Mouse (Mus musculus): Measurements from ENCODE around the gene Sez6l. TPM values are rescaled to one million over a fixed set of nuclear protein-coding genes. Genes with fewer than 3 reads are reported as not detected.

The Sez6l gene
- 0.01 and 0.02 TPM in 2 replicates for polyA plus RNA-seq (2015; fragmentation: Nextera tagmentation; extraction: Ambion mirVana)

DNA sequence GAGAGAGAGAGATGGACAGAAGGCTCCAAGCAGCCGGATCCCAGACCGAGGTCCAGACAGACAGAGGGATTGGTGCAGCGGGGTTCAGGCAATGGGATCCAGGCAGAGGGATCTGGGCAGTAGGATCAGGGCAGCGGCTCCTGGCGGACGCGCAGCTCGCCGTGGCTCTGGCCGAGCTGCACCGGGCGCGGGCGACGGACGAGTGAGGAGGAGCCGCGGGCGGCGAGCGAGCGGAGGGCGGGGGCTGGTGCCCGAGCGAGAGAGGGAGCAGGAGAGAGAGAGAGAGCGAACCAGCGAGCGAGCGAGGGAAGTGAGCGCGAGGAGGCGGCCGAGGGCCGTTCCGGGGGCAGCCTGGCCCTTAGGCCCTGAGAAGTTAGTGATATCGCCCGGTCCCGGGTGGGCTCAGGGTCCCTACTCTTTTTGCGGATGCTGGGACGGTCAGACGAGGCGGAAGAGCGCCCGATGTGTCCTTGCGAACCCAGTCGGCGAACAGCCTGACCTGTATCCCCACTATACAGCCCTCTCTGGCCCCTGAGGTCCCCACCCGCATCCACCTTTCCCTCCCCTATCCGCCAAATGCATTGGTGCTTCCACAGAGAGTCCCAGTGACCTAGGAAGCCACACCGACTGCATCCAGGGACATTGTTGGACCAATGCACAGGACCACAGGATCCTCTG is at the start of gene Sez6l:
TSS of gene Sez6l (minus strand) at position 193 of the 678 bp plus-strand sequence.
- Histone ChIP-seq H3K4me1 (ENCODE audit: control insufficient read depth, low read depth, low read length) (no peaks in the 10 kb centered on the region), H3K27ac (ENCODE audit: low read length) (no peak within 1 kb of the TSS), H3K9ac (ENCODE audit: low read depth, low read length) (no peak within 1 kb of the TSS), H3K36me3 (ENCODE audit: control insufficient read depth, insufficient read depth) (no peaks in the 10 kb centered on the region), H3K4me3 (ENCODE audit: low read depth, low read length) (no peak within 1 kb of the TSS; the same call in 1 of the 2 replicates), H3K4me2 (ENCODE audit: low read depth, low read length) (no peak within 1 kb of the TSS), H3K9me3 (replicated peaks; ENCODE audit: control insufficient read depth, low read length) (no peaks in the 10 kb centered on the region), H3K27me3 (ENCODE audit: control insufficient read depth, insufficient read depth, low read depth, low read length) (peaks cover 35% of the 10 kb centered on the region)
- ATAC-seq (ENCODE audit: low read depth) = no peak
- 3% methylated on average over 36 of the region's 50 CpGs for WGBS (ENCODE audit: insufficient replicate concordance)

DNA sequence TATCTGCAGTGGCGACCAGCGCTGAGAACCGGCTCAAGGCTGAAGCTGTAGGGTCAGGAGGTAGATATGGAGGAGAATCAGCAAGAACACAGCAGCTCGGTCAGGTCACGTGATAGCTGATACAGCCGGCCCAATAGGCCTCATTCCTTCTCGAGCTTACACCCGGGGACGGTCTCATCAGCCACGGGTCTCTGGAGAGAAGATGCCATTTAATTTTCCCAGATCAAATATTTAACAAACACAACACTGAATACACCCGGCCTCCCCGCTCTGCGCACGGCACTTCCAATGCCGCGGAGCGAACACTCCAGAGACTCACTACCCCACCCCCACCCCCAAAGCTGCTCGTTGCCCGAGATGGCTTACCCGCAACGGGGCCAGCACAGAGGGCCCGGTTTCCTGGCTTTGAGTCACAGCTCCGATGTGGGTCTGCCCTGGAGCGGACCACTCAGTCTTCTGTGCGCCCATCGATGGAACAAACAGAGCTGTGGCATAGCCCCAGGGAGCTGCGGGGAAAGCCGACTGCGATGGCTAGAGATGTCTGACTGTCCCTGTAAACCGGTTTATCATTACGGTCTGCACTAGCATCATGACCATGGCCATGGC is 48.7 kb upstream of the Sez6l start:
- H3K27me3 ChIP-seq (ENCODE audit: control insufficient read depth, insufficient read depth, low read depth, low read length) = no peaks in the 10 kb centered on the region; the same call in 1 of the 2 replicates
- no peak overlapping the region for H3K9ac ChIP-seq (ENCODE audit: low read depth, low read length)
- no peak for ATAC-seq (ENCODE audit: low read depth)
- WGBS (ENCODE audit: insufficient replicate concordance) = 34% methylated on average over 31 of the region's 31 CpGs
- no peak overlapping the region for H3K27ac ChIP-seq (ENCODE audit: low read length)
- H3K4me1 ChIP-seq (ENCODE audit: control insufficient read depth, low read depth, low read length) = no peaks in the 10 kb centered on the region
- H3K4me2 ChIP-seq (ENCODE audit: low read depth, low read length) = no peak overlapping the region
- no peak overlapping the region for H3K4me3 ChIP-seq (ENCODE audit: low read depth, low read length)
- no peaks in the 10 kb centered on the region for H3K9me3 ChIP-seq (replicated peaks; ENCODE audit: control insufficient read depth, low read length)
- no peaks in the 10 kb centered on the region for H3K36me3 ChIP-seq (ENCODE audit: control insufficient read depth, insufficient read depth)

DNA sequence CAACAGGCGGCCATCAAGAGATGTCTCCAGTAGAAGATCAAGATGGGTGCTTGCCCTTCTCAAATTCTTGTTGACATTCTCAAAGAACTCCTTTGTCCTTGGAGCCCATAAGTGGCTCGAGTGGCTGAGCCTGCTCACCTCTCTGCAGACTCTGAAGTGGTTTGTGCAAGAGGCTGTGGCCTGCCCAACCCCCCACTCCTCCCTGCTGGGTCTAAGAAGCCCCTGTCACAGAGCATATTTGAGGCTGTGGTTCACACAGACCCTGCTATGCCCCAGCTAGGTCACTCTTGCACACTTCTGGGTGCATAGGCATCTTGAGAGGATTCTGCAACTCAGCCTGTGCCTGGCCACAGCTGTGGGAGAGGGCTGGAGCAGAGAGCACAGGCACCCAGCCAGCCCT is 46.0 kb upstream of the Sez6l start:
- Histone ChIP-seq H3K4me2 (ENCODE audit: low read depth, low read length) (no peak overlapping the region), H3K36me3 (ENCODE audit: control insufficient read depth, insufficient read depth) (no peaks in the 10 kb centered on the region), H3K9me3 (replicated peaks; ENCODE audit: control insufficient read depth, low read length) (no peaks in the 10 kb centered on the region), H3K4me3 (ENCODE audit: low read depth, low read length) (no peak overlapping the region), H3K9ac (ENCODE audit: low read depth, low read length) (no peak overlapping the region), H3K27me3 (ENCODE audit: control insufficient read depth, insufficient read depth, low read depth, low read length) (no peaks in the 10 kb centered on the region; the same call in 1 of the 2 replicates), H3K27ac (ENCODE audit: low read length) (no peak overlapping the region), H3K4me1 (ENCODE audit: control insufficient read depth, low read depth, low read length) (no peaks in the 10 kb centered on the region)
- 29% methylated on average over 2 of the region's 2 CpGs for WGBS (ENCODE audit: insufficient replicate concordance)
- no peak for ATAC-seq (ENCODE audit: low read depth)

DNA sequence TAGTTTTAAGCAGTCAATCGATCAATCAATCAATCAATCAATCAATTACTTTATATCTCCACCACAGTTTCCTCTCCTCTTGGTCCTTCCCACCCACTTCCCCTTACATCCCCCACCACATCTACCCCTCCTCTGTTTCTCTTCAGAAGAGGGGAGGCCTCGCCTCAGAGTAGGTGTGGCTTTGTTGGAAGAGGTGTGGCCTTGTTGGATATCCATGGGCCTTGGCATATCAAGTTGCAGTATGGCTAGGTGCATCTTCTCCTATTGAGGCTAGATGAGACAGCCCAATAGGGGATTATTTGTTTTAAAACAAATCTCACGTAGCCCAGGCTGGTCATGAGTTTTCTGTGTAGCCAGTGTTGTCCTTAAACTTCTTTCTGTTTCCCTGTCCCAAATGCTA is 43.3 kb upstream of the Sez6l start:
- Histone ChIP-seq H3K27me3 (ENCODE audit: control insufficient read depth, insufficient read depth, low read depth, low read length) (no peaks in the 10 kb centered on the region), H3K9ac (ENCODE audit: low read depth, low read length) (no peak overlapping the region), H3K4me1 (ENCODE audit: control insufficient read depth, low read depth, low read length) (no peaks in the 10 kb centered on the region), H3K9me3 (replicated peaks; ENCODE audit: control insufficient read depth, low read length) (no peaks in the 10 kb centered on the region), H3K4me2 (ENCODE audit: low read depth, low read length) (no peak overlapping the region), H3K27ac (ENCODE audit: low read length) (no peak overlapping the region), H3K36me3 (ENCODE audit: control insufficient read depth, insufficient read depth) (no peaks in the 10 kb centered on the region), H3K4me3 (ENCODE audit: low read depth, low read length) (no peak overlapping the region)
- 23% methylated on average over 3 of the region's 3 CpGs for WGBS (ENCODE audit: insufficient replicate concordance)
- no peak for ATAC-seq (ENCODE audit: low read depth)

DNA sequence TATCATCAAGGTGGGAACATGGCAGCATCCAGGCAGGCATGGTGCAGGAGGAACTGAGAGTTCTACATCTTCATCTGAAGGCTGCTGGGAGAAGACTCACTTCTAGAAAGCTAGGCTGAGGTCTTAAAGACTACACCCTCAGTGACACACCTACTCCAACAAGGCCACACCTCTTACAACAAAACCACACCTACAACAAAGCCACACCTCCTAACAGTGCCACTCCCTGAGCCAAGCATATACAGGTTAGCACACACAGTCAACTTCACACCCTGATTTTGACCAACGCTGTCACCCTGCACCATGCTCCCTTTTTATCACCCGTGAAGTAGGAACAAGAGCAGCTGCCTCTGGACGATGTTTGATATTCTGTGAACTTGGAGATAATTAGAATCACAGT is 42.4 kb upstream of the Sez6l start:
- WGBS (ENCODE audit: insufficient replicate concordance) = 66% methylated on average over 3 of the region's 3 CpGs
- no peak for ATAC-seq (ENCODE audit: low read depth)
- Histone ChIP-seq H3K27ac (ENCODE audit: low read length) (no peak overlapping the region), H3K4me1 (ENCODE audit: control insufficient read depth, low read depth, low read length) (no peaks in the 10 kb centered on the region), H3K4me3 (ENCODE audit: low read depth, low read length) (no peak overlapping the region), H3K4me2 (ENCODE audit: low read depth, low read length) (no peak overlapping the region), H3K9me3 (replicated peaks; ENCODE audit: control insufficient read depth, low read length) (no peaks in the 10 kb centered on the region), H3K27me3 (ENCODE audit: control insufficient read depth, insufficient read depth, low read depth, low read length) (no peaks in the 10 kb centered on the region), H3K9ac (ENCODE audit: low read depth, low read length) (no peak overlapping the region), H3K36me3 (ENCODE audit: control insufficient read depth, insufficient read depth) (no peaks in the 10 kb centered on the region)

DNA sequence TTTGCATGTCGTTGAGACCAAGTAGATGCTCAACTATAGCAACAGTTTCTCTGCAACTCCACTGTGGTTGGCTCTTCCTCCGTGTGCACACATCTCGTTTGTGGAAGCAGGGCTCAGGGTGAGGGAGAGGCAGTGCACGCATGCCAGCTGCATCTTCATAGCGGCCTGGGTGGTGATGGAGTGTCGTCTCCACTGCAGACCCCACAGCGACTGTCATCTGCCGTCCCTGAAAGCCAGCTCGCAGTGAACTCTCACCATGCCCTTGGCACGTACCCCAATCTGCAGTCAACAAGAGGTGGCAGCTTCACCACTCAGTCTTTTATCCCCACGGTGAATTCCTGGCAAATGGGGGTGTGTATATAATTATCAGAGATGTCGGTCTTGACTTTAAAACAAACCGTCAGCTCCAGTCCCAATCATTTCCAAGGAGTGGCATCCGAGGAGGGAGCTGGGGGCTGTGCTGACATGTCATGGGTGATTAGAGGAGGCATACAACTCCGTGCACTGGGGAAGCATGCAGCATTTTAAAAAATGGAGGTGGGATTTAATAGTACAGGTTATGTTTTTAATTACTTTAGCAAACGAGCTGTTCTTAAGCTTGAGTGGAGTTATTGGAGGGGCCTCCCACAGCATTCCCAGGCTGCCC is 40.7 kb upstream of the Sez6l start:
- no peak overlapping the region for H3K4me3 ChIP-seq (ENCODE audit: low read depth, low read length)
- no peaks in the 10 kb centered on the region for H3K4me1 ChIP-seq (ENCODE audit: control insufficient read depth, low read depth, low read length)
- ATAC-seq (ENCODE audit: low read depth) = no peak
- no peak overlapping the region for H3K9ac ChIP-seq (ENCODE audit: low read depth, low read length)
- WGBS (ENCODE audit: insufficient replicate concordance) = 68% methylated on average over 16 of the region's 16 CpGs
- H3K27ac ChIP-seq (ENCODE audit: low read length) = no peak overlapping the region
- no peaks in the 10 kb centered on the region for H3K27me3 ChIP-seq (ENCODE audit: control insufficient read depth, insufficient read depth, low read depth, low read length)
- no peaks in the 10 kb centered on the region for H3K36me3 ChIP-seq (ENCODE audit: control insufficient read depth, insufficient read depth)
- H3K9me3 ChIP-seq (replicated peaks; ENCODE audit: control insufficient read depth, low read length) = no peaks in the 10 kb centered on the region
- no peak overlapping the region for H3K4me2 ChIP-seq (ENCODE audit: low read depth, low read length)

DNA sequence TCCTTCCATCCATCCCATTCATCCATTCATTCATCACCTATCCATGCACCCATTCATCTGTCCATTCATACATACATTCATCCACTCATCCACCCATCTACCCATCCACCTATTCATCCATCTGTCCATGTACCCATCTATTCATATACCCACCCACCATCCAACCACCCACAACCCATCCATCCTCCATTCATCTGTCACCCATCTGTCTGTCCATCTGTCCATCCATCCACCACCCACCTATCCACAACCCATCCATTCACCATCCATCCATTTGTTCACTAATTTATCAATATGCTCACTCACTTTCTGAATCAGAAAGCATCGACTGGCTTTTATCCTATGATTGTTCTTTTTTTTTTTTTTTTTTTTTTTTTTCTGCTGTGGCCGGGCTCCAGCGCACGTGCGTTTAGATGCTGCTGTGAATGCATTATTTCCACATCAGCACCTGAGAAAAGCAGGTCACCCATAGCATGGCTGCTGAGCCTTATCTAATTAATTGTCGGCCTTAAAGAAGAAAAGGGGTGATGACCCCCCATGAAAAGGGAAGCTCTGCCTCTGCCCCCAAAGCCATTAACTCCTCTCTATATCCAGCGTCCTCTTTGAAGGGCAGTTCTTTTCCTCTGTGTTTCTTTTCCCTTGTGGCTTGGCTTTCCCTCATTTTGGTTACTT is 39.1 kb upstream of the Sez6l start:
- Histone ChIP-seq H3K27ac (ENCODE audit: low read length) (no peak overlapping the region), H3K4me2 (ENCODE audit: low read depth, low read length) (no peak overlapping the region), H3K27me3 (ENCODE audit: control insufficient read depth, insufficient read depth, low read depth, low read length) (no peaks in the 10 kb centered on the region), H3K9ac (ENCODE audit: low read depth, low read length) (no peak overlapping the region), H3K9me3 (replicated peaks; ENCODE audit: control insufficient read depth, low read length) (no peaks in the 10 kb centered on the region), H3K4me3 (ENCODE audit: low read depth, low read length) (no peak overlapping the region), H3K36me3 (ENCODE audit: control insufficient read depth, insufficient read depth) (no peaks in the 10 kb centered on the region), H3K4me1 (ENCODE audit: control insufficient read depth, low read depth, low read length) (no peaks in the 10 kb centered on the region)
- ATAC-seq (ENCODE audit: low read depth) = no peak
- 68% methylated on average over 7 of the region's 7 CpGs for WGBS (ENCODE audit: insufficient replicate concordance)

DNA sequence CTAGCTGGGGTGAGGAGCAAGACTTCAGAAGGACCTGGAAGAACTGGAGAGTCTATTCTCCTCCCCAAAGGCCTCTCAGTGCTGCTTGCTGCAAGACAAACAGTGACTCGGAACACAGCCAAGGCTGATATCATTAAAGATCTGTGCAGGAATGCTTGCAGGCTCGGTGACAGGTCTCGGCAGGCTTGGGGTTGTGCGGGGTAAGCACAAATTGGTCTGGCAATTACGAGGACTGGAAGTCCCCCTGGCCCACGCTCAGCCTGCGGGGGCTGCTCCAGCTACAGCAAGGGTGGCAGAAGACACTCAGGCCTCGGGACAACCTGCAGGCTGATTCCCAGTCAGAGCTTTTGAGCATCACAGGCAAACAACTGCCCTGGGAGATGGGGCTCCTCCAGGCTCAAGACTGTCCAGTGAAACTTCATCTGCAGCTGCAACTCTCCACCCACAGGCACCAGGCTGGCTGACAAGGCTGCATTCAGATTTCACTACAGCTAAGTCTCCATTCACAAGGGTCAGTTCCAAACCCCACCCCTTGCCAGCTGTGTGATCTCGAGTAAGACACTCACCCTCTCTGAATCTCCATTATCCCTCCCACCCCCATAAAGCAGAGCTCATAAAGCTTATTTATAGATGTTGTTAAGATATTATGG is 31.0 kb upstream of the Sez6l start:
- H3K36me3 ChIP-seq (ENCODE audit: control insufficient read depth, insufficient read depth) = no peaks in the 10 kb centered on the region
- no peak overlapping the region for H3K9ac ChIP-seq (ENCODE audit: low read depth, low read length)
- no peak overlapping the region for H3K27ac ChIP-seq (ENCODE audit: low read length)
- no peaks in the 10 kb centered on the region for H3K4me1 ChIP-seq (ENCODE audit: control insufficient read depth, low read depth, low read length)
- no peak overlapping the region for H3K4me3 ChIP-seq (ENCODE audit: low read depth, low read length)
- WGBS (ENCODE audit: insufficient replicate concordance) = 42% methylated on average over 9 of the region's 9 CpGs
- no peaks in the 10 kb centered on the region for H3K9me3 ChIP-seq (replicated peaks; ENCODE audit: control insufficient read depth, low read length)
- H3K27me3 ChIP-seq (ENCODE audit: control insufficient read depth, insufficient read depth, low read depth, low read length) = no peaks in the 10 kb centered on the region
- H3K4me2 ChIP-seq (ENCODE audit: low read depth, low read length) = no peak overlapping the region
- ATAC-seq (ENCODE audit: low read depth) = no peak
